Mouse (Mus musculus): ENCODE measurements at regions not wholly inside any gene's neighbourhood (a gene's known extent, or its start where the extent isn't known, plus 50 kb on each side); places are given as distances from the start of the nearest gene placed in this dataset.

DNA sequence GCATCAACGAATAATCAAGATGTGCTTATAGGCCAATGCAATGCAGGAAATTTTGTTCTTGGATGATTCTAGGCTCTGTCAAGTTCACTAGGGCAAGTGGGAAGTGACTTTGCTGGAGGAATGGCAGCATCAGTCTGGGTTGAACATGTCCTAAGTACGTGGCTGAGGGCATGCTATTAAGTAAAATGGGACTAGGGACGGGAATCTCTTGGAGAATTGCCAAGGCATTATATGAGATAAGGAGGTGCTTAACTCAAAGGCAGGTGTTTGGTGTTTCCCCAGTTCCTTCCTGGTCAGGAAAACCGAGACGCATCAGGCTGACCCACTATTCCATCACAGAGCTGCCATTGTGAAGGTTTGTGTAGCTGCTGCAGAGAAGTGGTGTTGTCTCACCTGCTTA, 307.0 kb downstream of the Med13l start:
- no peak for TF ChIP-seq CTCF (IDR thresholded peaks at IDR 0.05; ENCODE audit: control insufficient read depth, insufficient read depth, insufficient replicate concordance, low read depth, low read length)
- TF ChIP-seq POLR2A (IDR thresholded peaks at IDR 0.05; ENCODE audit: control insufficient read depth, low read depth, low read length): no peak
